In the genomic region with DNA sequence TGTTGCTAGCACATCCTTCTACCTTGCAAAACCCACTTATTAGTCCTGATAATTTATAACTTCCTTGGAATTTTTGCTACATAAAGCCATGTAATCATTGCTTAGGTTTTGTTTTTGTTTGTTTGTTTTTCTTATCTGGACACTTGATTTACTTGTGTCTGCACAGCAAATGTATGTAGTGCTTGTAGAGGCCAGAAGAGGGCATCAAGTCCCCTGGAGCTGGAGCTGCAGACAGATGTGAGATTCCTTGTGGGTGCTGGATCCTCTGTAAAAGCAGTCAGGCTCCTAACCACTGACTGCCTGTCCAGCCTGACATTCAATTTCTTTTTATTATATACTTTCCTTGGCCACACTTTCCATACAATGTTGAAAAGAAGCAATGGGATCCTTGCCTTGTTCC, we compare ENCODE assay signal across 8 mouse cellular contexts. TPM values are rescaled to one million over a fixed set of nuclear protein-coding genes. Genes with fewer than 3 reads are reported as not detected.
DNase-seq lines count a peak whose midpoint lies in the region; ATAC-seq and TF ChIP-seq lines count a peak whose summit lies in the region.

No protein-coding gene starts in this region.

- 0 out of 2 replicates have a peak, but pooled peaks have one; percentile 27 for TF ChIP-seq EP300 in heart, adult 2 months (IDR thresholded peaks at IDR 0.05; ENCODE audit: insufficient read depth, low read depth, low read length)
- TF ChIP-seq EP300 in liver, embryonic 14.5 days (IDR thresholded peaks at IDR 0.05; ENCODE audit: low read depth) = no peak

- H3K27ac ChIP-seq in heart, adult 2 months = no peak overlapping the region
- no peak overlapping the region for H3K27ac ChIP-seq in bone marrow, adult 2 months (ENCODE audit: control insufficient read depth, insufficient read depth, low read depth, low read length, poor library complexity)
- H3K27ac ChIP-seq in liver, embryonic 14.5 days = no peak overlapping the region

- H3K4me2 ChIP-seq in liver, embryonic 14.5 days (ENCODE audit: low read depth) = no peak overlapping the region

- ATAC-seq in liver, embryonic 14.5 days (ENCODE audit: insufficient read depth) = no peak
- no peak for ATAC-seq in granulocyte monocyte progenitor cell, adult 5-6 weeks (replicated peaks; ENCODE audit: poor library complexity, severe bottlenecking)
- ATAC-seq in inflammation-experienced regulatory T-cells, adult 6 months = no peak

- H3K4me1 ChIP-seq in heart, adult 2 months (ENCODE audit: control insufficient read depth, insufficient read depth, low read length) = peaks cover 4% of the 10 kb centered on the region; the same call in 1 of the 2 replicates
- peaks cover 9% of the 10 kb centered on the region for H3K4me1 ChIP-seq in bone marrow, adult 2 months (ENCODE audit: control insufficient read depth, insufficient read depth, low read length)
- peaks cover 6 to 12% of the 10 kb centered on the region in 2 experiments; a peak in 3 of 4 replicates for H3K4me1 ChIP-seq in liver, embryonic 14.5 days (replicated peaks; ENCODE audit: control insufficient read depth in 2 of 2, insufficient read depth in 2 of 2, low read length in 1 of 2)

- peak; percentile 82 for TF ChIP-seq CTCF in heart, adult 2 months (IDR thresholded peaks at IDR 0.05)
- peak; percentile 71 for TF ChIP-seq CTCF in bone marrow, adult 2 months (IDR thresholded peaks at IDR 0.05; ENCODE audit: control insufficient read depth, insufficient read depth, low read length)
- peak; percentile 87 for TF ChIP-seq CTCF in liver, embryonic 14.5 days (IDR thresholded peaks at IDR 0.05; ENCODE audit: low read depth)

- no peaks in the 10 kb centered on the region for H3K9me3 ChIP-seq in liver, embryonic 14.5 days (ENCODE audit: control insufficient read depth, low read length)

- no peaks in the 10 kb centered on the region for H3K27me3 ChIP-seq in heart, adult 2 months (ENCODE audit: control insufficient read depth, insufficient read depth, low read length)
- no peaks in the 10 kb centered on the region for H3K27me3 ChIP-seq in liver, embryonic 14.5 days (ENCODE audit: control insufficient read depth, insufficient read depth, low read length)

- no peaks in the 10 kb centered on the region for H3K79me2 ChIP-seq in heart, adult 2 months (replicated peaks; ENCODE audit: control insufficient read depth, insufficient read depth, low read length)

- no peak for TF ChIP-seq POLR2A in heart, adult 2 months (IDR thresholded peaks at IDR 0.05; ENCODE audit: insufficient read depth, low read depth, low read length)
- no peak for TF ChIP-seq POLR2A in bone marrow, adult 2 months (IDR thresholded peaks at IDR 0.05; ENCODE audit: borderline replicate concordance, control insufficient read depth, low read depth, low read length)

- no peak for DNase-seq in heart, adult 2 months
- DNase-seq in heart, postnatal 36 days = no peak
- DNase-seq in A20 (ENCODE audit: low read depth, low spot score) = peak; percentile 62
- DNase-seq in liver, embryonic 14.5 days (ENCODE audit: low read depth in 3 of 3, low spot score in 3 of 3) = peak in 2 of 3 experiments; percentile 47 to 59
- DNase-seq in left cerebral cortex, postnatal 14 days (ENCODE audit: low spot score in 2 of 2) = no peak

- intact Hi-C loops in heart, adult 2 months (cut with DNase I) = loop anchor here (1.0 to 5.0 kb wide), 2 partner anchors 60 to 100 kb away; no protein-coding TSS in a partner anchor
- intact Hi-C loops in heart, postnatal 36 days (cut with DNase I) = no loop called here
- intact Hi-C loops in left cerebral cortex, postnatal 14 days (cut with DNase I) = no loop called here

- no peak overlapping the region for H3K9ac ChIP-seq in heart, adult 2 months (ENCODE audit: low read depth, low read length)
- no peak overlapping the region for H3K9ac ChIP-seq in liver, embryonic 14.5 days (replicated peaks)

- no peaks in the 10 kb centered on the region for H3K36me3 ChIP-seq in heart, adult 2 months (ENCODE audit: control insufficient read depth, insufficient read depth, low read length)
- H3K36me3 ChIP-seq in liver, embryonic 14.5 days (replicated peaks; ENCODE audit: control insufficient read depth, insufficient read depth, low read depth) = no peaks in the 10 kb centered on the region; the same call in 1 of the 2 replicates

- H3K4me3 ChIP-seq in heart, adult 2 months = no peak overlapping the region
- no peak overlapping the region for H3K4me3 ChIP-seq in bone marrow, adult 2 months (replicated peaks; ENCODE audit: control insufficient read depth, low read depth, low read length)
- no peak overlapping the region for H3K4me3 ChIP-seq in liver, embryonic 14.5 days (ENCODE audit: insufficient read depth in 1 of 2, low read depth in 2 of 2, low read length in 2 of 2)

RNA-seq across cellular contexts. Expression of a gene that starts 21.8 kb away (rescaled TPM):
- total RNA-seq in heart, adult 2 months (2021) = 1 to 10 TPM; 2.7 to 3.1 TPM
- polyA plus RNA-seq in heart, adult 2 months (2012; rRNA removed) = 3.7 and 4.4 TPM in 2 replicates
- total RNA-seq in heart, postnatal 36 days (2021) = 1 to 10 TPM; 3.8 to 5.5 TPM
- polyA plus RNA-seq in bone marrow, adult 2 months (2011; ENCODE audit: insufficient read depth, insufficient read length, low replicate concordance, missing spikeins) = 15.0 and 29.7 TPM in 2 replicates
- polyA plus RNA-seq in liver, embryonic 14.5 days (2012; rRNA removed) = 4.6 and 5.2 TPM in 2 replicates
- 3.5 and 4.9 TPM in 2 replicates for polyA plus RNA-seq in liver, embryonic 14.5 days (2014; fragmentation: Nextera tagmentation; extraction: Ambion mirVana)
- 15.4 and 16.5 TPM in 2 replicates for total RNA-seq in granulocyte monocyte progenitor cell, adult 5-6 weeks (2014; fragmentation: Nextera tagmentation)
- total RNA-seq in granulocyte monocyte progenitor cell, adult 5-6 weeks (2017) = 9.8 and 11.9 TPM in 2 replicates
- total RNA-seq in left cerebral cortex, postnatal 14 days (2021) = 1 to 10 TPM; 2.8 to 4.6 TPM
- 10 to 100 TPM in 2 of 3 experiments, 1 to 10 TPM in 1; 4.0 to 15.0 (median 10.2) TPM for polyA plus RNA-seq in inflammation-experienced regulatory T-cells, adult 6 months (2017; shearing (Covaris generic))

RNA-seq across cellular contexts. Expression of a gene that starts 26.1 kb away (rescaled TPM):
- total RNA-seq in heart, adult 2 months (2021) = 100 to 1,000 TPM; 129 TPM
- 116 and 147 TPM in 2 replicates for polyA plus RNA-seq in heart, adult 2 months (2012; rRNA removed)
- total RNA-seq in heart, postnatal 36 days (2021) = 100 to 1,000 TPM; 128 to 131 TPM
- polyA plus RNA-seq in bone marrow, adult 2 months (2011; ENCODE audit: insufficient read depth, insufficient read length, low replicate concordance, missing spikeins) = 160 and 163 TPM in 2 replicates
- 106 and 118 TPM in 2 replicates for polyA plus RNA-seq in liver, embryonic 14.5 days (2012; rRNA removed)
- 113 and 137 TPM in 2 replicates for polyA plus RNA-seq in liver, embryonic 14.5 days (2014; fragmentation: Nextera tagmentation; extraction: Ambion mirVana)
- 65.6 and 74.2 TPM in 2 replicates for total RNA-seq in granulocyte monocyte progenitor cell, adult 5-6 weeks (2014; fragmentation: Nextera tagmentation)
- total RNA-seq in granulocyte monocyte progenitor cell, adult 5-6 weeks (2017) = 81.0 and 82.6 TPM in 2 replicates
- 100 to 1,000 TPM; 361 to 367 TPM for total RNA-seq in left cerebral cortex, postnatal 14 days (2021)
- 100 to 1,000 TPM in 1 of 3 experiments, 10 to 100 TPM in 2; 91.1 to 101 (median 93.7) TPM for polyA plus RNA-seq in inflammation-experienced regulatory T-cells, adult 6 months (2017; shearing (Covaris generic))

RNA-seq across cellular contexts. Expression of a gene that starts 33.6 kb away (rescaled TPM):
- 1 to 10 TPM; 5.9 to 6.7 TPM for total RNA-seq in heart, adult 2 months (2021)
- polyA plus RNA-seq in heart, adult 2 months (2012; rRNA removed) = 12.5 and 14.5 TPM in 2 replicates
- total RNA-seq in heart, postnatal 36 days (2021) = 1 to 10 TPM; 5.5 to 6.7 TPM
- 4.6 and 15.1 TPM in 2 replicates for polyA plus RNA-seq in bone marrow, adult 2 months (2011; ENCODE audit: insufficient read depth, insufficient read length, low replicate concordance, missing spikeins)
- 3.0 and 5.0 TPM in 2 replicates for polyA plus RNA-seq in liver, embryonic 14.5 days (2012; rRNA removed)
- polyA plus RNA-seq in liver, embryonic 14.5 days (2014; fragmentation: Nextera tagmentation; extraction: Ambion mirVana) = 3.2 and 4.4 TPM in 2 replicates
- total RNA-seq in granulocyte monocyte progenitor cell, adult 5-6 weeks (2014; fragmentation: Nextera tagmentation) = 11.8 and 16.2 TPM in 2 replicates
- 22.0 and 24.4 TPM in 2 replicates for total RNA-seq in granulocyte monocyte progenitor cell, adult 5-6 weeks (2017)
- 10 to 100 TPM in 1 of 2 experiments, 1 to 10 TPM in 1; 9.2 to 11.7 TPM for total RNA-seq in left cerebral cortex, postnatal 14 days (2021)
- polyA plus RNA-seq in inflammation-experienced regulatory T-cells, adult 6 months (2017; shearing (Covaris generic)) = 10 to 100 TPM; 19.0 to 32.4 (median 27.2) TPM

Comparison
In these comparisons a context has a peak if more than half of its experiments do, and no peak if none do; other contexts are left out.
1. DNase-seq: peak in A20 (single experiment) and liver, embryonic 14.5 days (2 of 3); none in heart, adult 2 months (0 of 2), heart, postnatal 36 days (0 of 2) and left cerebral cortex, postnatal 14 days (0 of 2).
2. Peak in every context shown above with its lines, with median percentiles within 50 percentile points of each other: CTCF ChIP-seq.